Mouse (Mus musculus) testis, adult 2 months (tissue): ENCODE results near the gene Unc119.

ENCODE experiments used
- CTCF ChIP-seq: fragments of 200-500 bp; IDR thresholded peaks from 2 replicates; pipeline ENCODE4 v1.5.1; 2012; ENCODE audit warnings: low read depth, mild to moderate bottlenecking, inconsistent platforms, low read length, moderate library complexity; ENCODE audit not compliant: control insufficient read depth, insufficient read depth, insufficient replicate concordance
- POLR2A ChIP-seq: fragments of 200-500 bp; IDR thresholded peaks from 2 replicates; pipeline ENCODE4 v1.6.1; 2012; ENCODE audit warnings: low read depth, mild to moderate bottlenecking, inconsistent platforms, low read length, moderate library complexity; ENCODE audit not compliant: control insufficient read depth

DNA sequence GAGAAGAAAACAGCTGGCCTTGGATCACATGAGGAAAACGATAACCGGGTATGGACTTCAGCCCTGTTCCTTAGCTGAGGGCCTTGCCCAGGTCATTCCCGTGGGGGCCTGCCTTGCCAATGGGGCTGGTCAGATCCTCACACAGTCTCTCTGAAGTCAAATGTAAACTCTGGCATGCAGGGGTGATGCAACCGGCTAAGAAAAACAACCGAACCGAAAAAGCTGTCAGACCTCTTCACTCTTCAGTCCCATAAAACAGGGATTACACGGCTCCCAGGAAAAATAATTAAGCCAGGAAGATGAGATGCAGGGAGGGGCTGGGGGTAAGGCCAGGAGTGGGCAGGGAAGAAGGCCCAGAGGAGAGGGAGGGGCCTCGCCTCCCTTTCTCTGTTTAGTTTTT is 20.8 kb downstream of the Unc119 start:
- TF ChIP-seq CTCF (no peak), POLR2A (no peak)
